Mouse (Mus musculus): ENCODE data around the gene Ttll12.

DNA sequence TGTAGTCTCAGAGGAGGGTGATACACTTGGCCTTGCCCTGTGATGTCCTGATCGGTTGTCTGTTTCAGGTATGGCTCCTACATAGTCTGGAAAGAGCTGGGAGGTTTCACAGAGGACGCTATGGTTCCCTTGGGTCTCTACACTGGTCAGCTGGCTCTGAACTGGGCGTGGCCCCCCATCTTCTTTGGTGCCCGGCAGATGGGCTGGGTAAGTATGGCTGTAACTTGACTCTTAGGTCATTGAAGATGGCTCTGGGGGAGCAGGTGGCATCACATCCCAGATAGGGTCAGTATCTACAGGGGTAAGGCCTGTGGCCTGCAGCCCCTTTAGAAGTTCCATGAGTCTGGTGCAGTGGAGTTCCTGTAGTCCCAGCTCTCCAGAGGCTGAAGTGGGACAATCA lies 22.8 kb downstream of the Ttll12 start:
- no peak for TF ChIP-seq CTCF (IDR thresholded peaks at IDR 0.05; ENCODE audit: insufficient read depth, low read depth, low read length)
- TF ChIP-seq POLR2A (IDR thresholded peaks at IDR 0.05; ENCODE audit: insufficient read depth, low read depth, low read length) = no peak

All from olfactory bulb, adult 2 months (tissue).